In genomic region chr3:153699086-153699485, GRCm38 (mm10) we compare ENCODE assay signal across 10 mouse cellular contexts.
"Had no signal": no experiment of that assay in that cellular context is flagged by ENCODE, and none has a peak within 500 bp of the region (broad histone marks: within the 10 kb centered on the region; RNA-seq: fewer than 3 reads in every experiment).

No protein-coding gene starts in this region.

- H3K27ac ChIP-seq: hindbrain, embryonic 15.5 days; limb, embryonic 15.5 days; lung, embryonic 15.5 days; midbrain, embryonic 13.5 days had no signal

- ATAC-seq: intestine, embryonic 16.5 days; liver, embryonic 12.5 days; midbrain, embryonic 13.5 days had no signal

- H3K9me3 ChIP-seq: hindbrain, embryonic 15.5 days; limb, embryonic 15.5 days; liver, embryonic 12.5 days; lung, embryonic 15.5 days; midbrain, embryonic 13.5 days had no signal

- H3K27me3 ChIP-seq: hindbrain, embryonic 15.5 days; limb, embryonic 15.5 days; liver, embryonic 12.5 days; lung, embryonic 15.5 days; midbrain, embryonic 13.5 days had no signal

- H3K9ac ChIP-seq: hindbrain, embryonic 15.5 days; limb, embryonic 15.5 days; liver, embryonic 12.5 days; lung, embryonic 15.5 days; midbrain, embryonic 13.5 days had no signal

- H3K4me2 ChIP-seq: hindbrain, embryonic 15.5 days; limb, embryonic 15.5 days; liver, embryonic 12.5 days; lung, embryonic 15.5 days; midbrain, embryonic 13.5 days had no signal

- H3K36me3 ChIP-seq: hindbrain, embryonic 15.5 days; limb, embryonic 15.5 days; lung, embryonic 15.5 days; midbrain, embryonic 13.5 days had no signal

- H3K4me3 ChIP-seq: hindbrain, embryonic 15.5 days; limb, embryonic 15.5 days; liver, embryonic 12.5 days; lung, embryonic 15.5 days; midbrain, embryonic 13.5 days had no signal

- DNase-seq: layer of hippocampus, adult 9-11 months; layer of hippocampus, postnatal 36 days; right cerebral cortex, adult 18-20 months; right cerebral cortex, postnatal 25 days had no signal
